In the genomic region with DNA sequence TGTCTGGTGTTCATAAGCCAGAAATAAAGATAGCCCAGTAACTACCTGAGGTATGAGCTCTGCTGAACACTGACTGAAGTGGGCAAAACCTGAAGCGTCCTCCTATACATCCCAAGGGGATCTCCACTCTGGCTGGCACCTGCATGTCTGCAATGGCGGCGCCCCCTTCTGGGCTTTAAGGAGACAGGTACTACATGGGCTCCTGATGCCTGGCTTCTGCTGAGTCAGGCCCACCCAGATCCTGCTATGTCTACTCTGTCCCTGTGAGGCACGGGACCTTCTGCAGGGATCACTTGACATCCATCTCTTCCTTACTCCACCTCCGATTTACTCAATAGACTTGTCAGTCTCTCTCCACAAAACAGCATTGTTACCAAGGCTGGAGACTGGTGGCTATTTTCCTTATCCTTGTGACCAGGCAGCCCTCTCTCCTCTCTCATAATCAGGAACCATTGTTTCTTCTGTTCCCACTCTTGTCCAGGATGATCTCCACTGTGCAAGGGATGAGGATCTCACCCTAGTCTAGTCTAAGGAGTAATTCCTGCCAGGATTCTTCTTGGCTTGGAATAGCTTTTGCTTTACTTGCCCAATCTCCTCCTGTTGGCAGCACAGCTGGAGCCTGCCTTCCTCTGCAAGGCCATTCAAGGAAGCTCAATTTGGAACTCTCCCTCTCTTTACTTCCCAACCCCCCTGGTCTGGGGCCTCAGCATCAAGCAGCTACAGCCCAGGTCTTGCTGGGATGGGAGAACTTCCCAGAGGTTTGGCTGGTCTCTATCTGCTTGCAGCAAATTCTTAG, we compare ENCODE assay signal across 10 mouse cellular contexts. TPM values are rescaled to one million over a fixed set of nuclear protein-coding genes. Genes with fewer than 3 reads are reported as not detected.
DNase-seq lines count a peak whose midpoint lies in the region; ATAC-seq and TF ChIP-seq lines count a peak whose summit lies in the region.
"Not testable (repeated sequence)": the region's sequence is repeated elsewhere in the genome, so short reads cannot be mapped to it uniquely, and the experiment has no call there.
"Had no signal": no experiment of that assay in that cellular context is flagged by ENCODE, and none has a peak within 500 bp of the region (broad histone marks: within the 10 kb centered on the region; RNA-seq: fewer than 3 reads in every experiment).

No protein-coding gene starts in this region.

- H3K4me2 ChIP-seq in lung, postnatal 0 days (replicated peaks; ENCODE audit: low read depth, low read length): not testable (repeated sequence)

- not testable (repeated sequence) for H3K36me3 ChIP-seq in lung, postnatal 0 days (ENCODE audit: insufficient read depth, low read length); splenic B cell, adult 2 months (ENCODE audit: control insufficient read depth, insufficient read depth, low read length, poor library complexity, severe bottlenecking)

- WGBS in lung, postnatal 0 days: 66% methylated on average over 5 of the region's 5 CpGs

- not testable (repeated sequence) for H3K27ac ChIP-seq in layer of hippocampus, adult 2 months; lung, postnatal 0 days (ENCODE audit: low read length)

- TF ChIP-seq CTCF in layer of hippocampus, adult 2 months (conservative IDR thresholded peaks at IDR 0.05): peak; percentile 24
- TF ChIP-seq CTCF in lung, postnatal 0 days (IDR thresholded peaks at IDR 0.05): peak; percentile 42

- H3K9ac ChIP-seq in lung, postnatal 0 days (replicated peaks; ENCODE audit: low read depth): not testable (repeated sequence)

- peak; percentile 19 for DNase-seq in 3T3-L1 (ENCODE audit: low read depth, low spot score)
- peak; percentile 59 for DNase-seq in ES-CJ7 (ENCODE audit: low read depth, low spot score)
- peak; percentile 83 for DNase-seq in adipocyte (ENCODE audit: low spot score)
- DNase-seq in layer of hippocampus, adult 2 months (ENCODE audit: low spot score in 2 of 2); lung, postnatal 0 days (ENCODE audit: low spot score): not testable (repeated sequence)
- peak; percentile 34 for DNase-seq in splenic B cell, adult 2 months (ENCODE audit: low read depth, low spot score)

- peak; percentile 30; the same call in 1 of the 2 replicates for ATAC-seq in granulocyte monocyte progenitor cell, adult 5-6 weeks (replicated peaks; ENCODE audit: poor library complexity, severe bottlenecking)
- not testable (repeated sequence) for ATAC-seq in lung, postnatal 0 days

- not testable (repeated sequence) for H3K27me3 ChIP-seq in lung, postnatal 0 days (replicated peaks; ENCODE audit: insufficient read depth, low read length); splenic B cell, adult 2 months (ENCODE audit: control insufficient read depth, insufficient read depth, low read length, poor library complexity, severe bottlenecking)

- H3K4me3 ChIP-seq in layer of hippocampus, adult 2 months; lung, postnatal 0 days (ENCODE audit: low read depth, low read length): not testable (repeated sequence)

- H3K4me1 ChIP-seq in lung, postnatal 0 days (ENCODE audit: insufficient read depth, low read depth, low read length): not testable (repeated sequence)

- not testable (repeated sequence) for TF ChIP-seq EP300 in lung, postnatal 0 days (IDR thresholded peaks at IDR 0.05)

- not testable (repeated sequence) for H3K9me3 ChIP-seq in lung, postnatal 0 days (ENCODE audit: low read length)

RNA-seq across cellular contexts. Expression of a gene that starts 15.1 kb away (rescaled TPM):
- 5.6 and 6.5 TPM in 2 replicates for total RNA-seq in granulocyte monocyte progenitor cell, adult 5-6 weeks (2014; fragmentation: Nextera tagmentation)
- total RNA-seq in granulocyte monocyte progenitor cell, adult 5-6 weeks (2017): 1.1 TPM in 1 of 2 replicates, not detected in the other
- total RNA-seq in layer of hippocampus, adult 2 months (2021): 1 to 10 TPM; 8.5 to 8.9 TPM
- 3.4 and 5.4 TPM in 2 replicates for polyA plus RNA-seq in lung, postnatal 0 days (2015; fragmentation: Nextera tagmentation; extraction: Ambion mirVana)
- total RNA-seq: midbrain, postnatal 0 days had no signal
- polyA plus RNA-seq: embryonic facial prominence, embryonic 13.5 days; forebrain, embryonic 14.5 days had no signal

RNA-seq across cellular contexts. Expression of a gene that starts 17.4 kb away (rescaled TPM):
- 10.2 and 10.3 TPM in 2 replicates for total RNA-seq in granulocyte monocyte progenitor cell, adult 5-6 weeks (2014; fragmentation: Nextera tagmentation)
- 8.7 and 13.3 TPM in 2 replicates for total RNA-seq in granulocyte monocyte progenitor cell, adult 5-6 weeks (2017)
- total RNA-seq in layer of hippocampus, adult 2 months (2021): 10 to 100 TPM; 10.7 to 12.4 TPM
- polyA plus RNA-seq in lung, postnatal 0 days (2015; fragmentation: Nextera tagmentation; extraction: Ambion mirVana): 7.3 and 9.5 TPM in 2 replicates
